Mouse (Mus musculus) urinary bladder, postnatal 4 days (tissue): ENCODE results near the gene Atf3.

Source experiments
- DNase-seq, 2 experiments: peaks; one replicate each; pipeline ENCODE4 v3.0.0; 2021 to 2022; ENCODE audit warnings: low spot score in 2 of 2

Gene Atf3

DNA sequence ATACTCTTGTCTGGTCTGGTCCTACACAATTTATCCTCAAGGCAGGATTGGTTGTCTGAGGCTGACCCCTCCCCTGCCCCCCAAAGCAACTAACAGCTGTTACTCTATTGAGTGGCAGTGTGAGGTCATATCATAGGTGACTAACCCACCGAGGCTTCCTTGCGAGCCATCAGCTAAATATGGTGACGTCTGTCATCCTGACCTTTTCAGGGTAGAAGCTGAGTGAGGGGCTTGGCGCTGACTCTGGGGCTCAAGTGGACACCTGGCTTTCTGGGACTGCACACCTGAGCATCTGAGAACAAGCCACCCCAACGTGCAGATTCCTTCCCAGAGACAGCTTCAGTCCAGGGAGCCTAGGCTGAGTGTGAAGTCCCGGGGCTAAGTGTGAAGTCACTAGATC, at the start of gene Atf3:
TSS of gene Atf3 (minus strand) at position 101 of the 400 bp plus-strand sequence.
- DNase-seq, result no peak

- DNase-seq, result no peak
These were observed 49.3 kb upstream of the Atf3 start for GRCm38 (mm10) chr1:191267162-191267561.

DNA sequence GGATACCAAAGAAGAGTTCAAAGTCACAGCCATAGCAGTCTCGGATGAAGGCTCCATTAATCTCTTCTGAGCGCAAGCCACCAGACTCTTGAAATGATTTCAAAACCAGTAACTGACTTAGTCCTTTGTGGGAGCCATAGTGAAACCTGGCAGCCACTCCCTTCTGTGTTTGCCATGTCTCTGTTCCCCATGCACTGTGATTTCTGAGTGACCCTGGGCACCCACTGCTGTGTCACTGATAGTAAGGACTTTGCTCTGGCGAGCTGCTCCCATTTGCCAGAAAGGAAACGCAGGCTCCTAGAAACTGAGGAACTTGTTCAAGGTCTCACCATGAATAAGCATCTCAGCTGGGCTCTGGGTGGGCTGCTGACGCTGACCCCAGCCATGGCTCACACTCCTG, 45.6 kb upstream of the Atf3 start:
- no peak for DNase-seq

GRCm38 (mm10) chr1:191261861-191262260, 44.0 kb upstream of the Atf3 start:
- no peak for DNase-seq

- no peak for DNase-seq
These were observed 41.8 kb upstream of the Atf3 start for GRCm38 (mm10) chr1:191259661-191260060.

DNA sequence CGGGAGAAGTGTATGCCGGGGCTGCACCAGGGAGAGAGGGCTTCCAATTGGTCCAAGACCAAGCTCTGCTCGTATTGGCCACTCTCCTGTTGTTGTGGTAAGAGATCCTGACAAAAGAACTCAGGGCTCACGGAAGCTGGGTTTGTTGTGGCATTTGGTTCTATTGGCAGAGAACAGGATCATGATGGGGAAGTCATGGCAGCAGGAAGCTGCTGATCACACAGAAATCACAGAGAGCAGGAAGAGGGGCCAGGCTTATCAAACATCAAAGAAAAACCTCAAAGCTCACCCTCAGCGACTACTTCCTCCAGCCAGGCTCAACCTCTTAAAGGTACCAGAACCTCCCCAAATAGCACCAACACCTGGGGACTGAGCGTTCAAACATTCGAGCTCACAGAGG, 41.3 kb upstream of the Atf3 start:
- DNase-seq, result no peak

GRCm38 (mm10) chr1:191258521-191258920, 40.7 kb upstream of the Atf3 start:
- no peak for DNase-seq

GRCm38 (mm10) chr1:191257981-191258380, 40.1 kb upstream of the Atf3 start:
- DNase-seq, result no peak

DNA sequence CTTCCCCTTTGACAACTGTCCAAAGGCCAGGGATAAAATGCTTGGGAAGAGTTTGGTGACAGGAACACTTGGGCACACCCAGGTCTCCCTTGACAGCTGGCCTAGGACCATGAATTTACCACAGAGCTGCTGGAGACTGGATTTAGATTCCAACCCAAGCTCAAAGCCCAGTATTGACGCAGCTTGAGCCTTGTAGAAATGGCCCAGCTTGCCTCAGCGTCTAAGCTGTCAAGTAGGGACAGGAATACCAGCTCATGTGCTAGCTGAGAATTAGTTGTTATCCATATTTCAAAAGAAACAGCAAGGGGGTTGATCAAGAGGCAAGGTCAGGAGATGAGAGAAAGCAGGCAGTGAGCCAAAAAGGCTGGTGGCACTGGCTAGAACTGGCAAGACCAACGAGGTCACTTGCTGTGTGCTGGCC, 39.5 kb upstream of the Atf3 start:
- DNase-seq, result no peak

DNA sequence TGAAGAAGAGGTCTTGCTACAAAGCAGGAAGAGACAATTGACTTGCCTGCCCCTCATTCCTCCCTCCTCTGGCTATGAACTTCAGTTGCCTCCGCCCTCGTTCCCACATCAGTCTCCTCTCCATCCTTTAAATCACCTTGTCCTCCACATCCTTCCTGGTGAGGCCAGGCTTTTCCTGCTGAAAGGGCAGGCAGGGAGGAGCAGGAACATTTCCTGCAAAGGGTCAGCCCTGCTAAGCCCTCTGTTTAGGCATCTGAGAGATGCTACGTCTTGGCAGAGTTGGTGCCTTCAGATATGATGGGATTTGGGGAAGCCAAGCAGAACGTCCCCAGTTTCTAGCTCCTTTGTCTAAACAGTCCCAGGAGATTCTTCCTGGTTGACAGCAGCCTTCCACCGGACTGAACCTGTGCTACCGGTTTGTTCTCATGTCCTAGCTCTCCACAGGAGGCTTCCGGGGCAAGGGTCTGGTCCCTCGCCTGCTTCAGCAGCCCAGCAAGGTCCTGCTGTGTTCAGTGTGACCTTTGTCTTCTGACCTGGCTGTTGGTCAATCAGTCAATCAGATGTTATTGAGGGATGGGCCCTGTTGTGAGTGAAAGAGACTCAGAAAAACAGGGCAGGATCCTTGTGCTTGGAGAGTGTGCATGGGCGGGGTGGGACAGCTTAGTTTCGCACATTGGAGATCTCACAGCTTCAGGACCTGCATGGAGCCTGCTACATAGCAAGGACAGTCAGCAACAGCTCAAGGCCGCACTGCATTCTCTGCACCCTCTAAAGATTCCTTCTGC, 38.9 kb upstream of the Atf3 start:
- no peak for DNase-seq

DNA sequence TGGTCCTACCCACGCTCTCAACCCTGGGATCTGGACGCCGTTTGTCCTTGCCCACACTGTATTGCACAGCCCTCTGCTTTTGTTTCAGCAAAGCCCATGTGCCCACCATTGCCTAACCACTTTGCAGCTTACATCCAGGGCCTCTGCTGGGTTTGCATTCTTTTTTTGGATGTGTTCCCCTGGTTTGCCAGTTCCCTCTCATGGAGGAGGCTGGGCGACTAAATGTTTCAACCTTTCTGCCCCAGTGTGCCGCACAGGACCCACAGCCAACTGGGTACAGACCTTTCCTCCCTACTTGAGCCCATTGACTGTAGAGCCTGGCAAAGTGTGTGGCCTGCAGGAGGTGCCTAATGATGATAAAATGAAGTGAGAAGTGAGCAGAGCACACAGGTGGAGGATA, 38.3 kb upstream of the Atf3 start:
- no peak for DNase-seq

DNA sequence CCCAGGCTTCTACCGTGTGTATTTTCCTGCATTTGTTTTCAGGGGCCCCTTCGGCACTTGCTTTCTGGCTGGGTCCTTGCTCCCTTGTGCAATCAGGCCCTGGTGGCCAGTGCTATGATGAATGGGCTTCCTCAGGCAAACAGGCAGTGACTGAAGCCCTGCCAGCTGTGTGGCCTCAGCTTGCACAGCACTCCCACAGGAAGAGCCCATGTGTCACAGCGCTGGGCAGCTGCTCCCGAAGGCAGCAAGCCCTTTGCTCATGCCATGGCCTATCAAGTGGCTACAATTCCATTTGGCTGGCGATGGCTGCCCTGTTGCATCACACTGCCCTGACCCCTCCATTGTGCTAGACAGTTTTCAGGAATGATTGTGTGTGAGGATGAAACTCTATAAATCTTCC, 36.6 kb upstream of the Atf3 start:
- no peak for DNase-seq

- DNase-seq, result no peak
These were observed 35.8 kb upstream of the Atf3 start for GRCm38 (mm10) chr1:191253636-191254035.

DNA sequence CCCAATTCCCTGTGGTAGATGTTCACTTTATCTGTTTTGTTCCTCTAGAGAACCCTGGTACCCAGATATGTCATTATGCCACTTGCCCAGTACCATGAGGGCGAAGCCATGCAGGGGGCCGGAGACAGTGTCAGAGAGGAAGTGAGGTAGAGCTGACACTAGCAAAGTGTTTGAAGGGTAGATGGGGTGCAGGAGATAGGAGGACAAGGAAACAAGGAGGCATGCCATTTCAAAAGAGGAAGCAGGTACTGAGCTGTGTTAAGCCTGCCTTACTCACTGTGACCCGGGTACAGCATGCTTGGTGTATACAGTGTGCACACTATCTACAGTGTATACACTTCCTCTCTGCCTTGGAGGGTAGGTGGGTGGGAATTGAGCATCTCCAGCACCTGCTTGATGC, 32.1 kb upstream of the Atf3 start:
- no peak for DNase-seq

DNA sequence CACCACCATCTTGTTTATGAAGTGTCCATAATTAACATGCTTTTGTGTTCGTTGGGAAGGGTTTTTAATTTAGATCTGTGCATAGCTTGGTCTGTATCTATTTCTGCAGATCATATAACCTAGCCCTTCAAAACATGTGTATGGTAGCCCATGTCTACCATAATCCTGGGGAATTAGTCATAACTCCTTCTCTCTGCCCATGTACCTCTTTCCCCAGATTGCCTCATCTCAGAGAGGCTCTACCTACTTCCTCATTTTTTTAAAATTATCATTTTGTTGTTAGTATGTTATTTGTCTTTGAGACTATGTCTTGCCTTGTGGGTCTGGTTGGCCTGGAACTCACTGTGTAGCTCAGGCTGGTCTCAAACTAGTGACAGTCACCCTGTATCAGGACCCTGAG, 30.6 kb upstream of the Atf3 start:
- no peak for DNase-seq

DNA sequence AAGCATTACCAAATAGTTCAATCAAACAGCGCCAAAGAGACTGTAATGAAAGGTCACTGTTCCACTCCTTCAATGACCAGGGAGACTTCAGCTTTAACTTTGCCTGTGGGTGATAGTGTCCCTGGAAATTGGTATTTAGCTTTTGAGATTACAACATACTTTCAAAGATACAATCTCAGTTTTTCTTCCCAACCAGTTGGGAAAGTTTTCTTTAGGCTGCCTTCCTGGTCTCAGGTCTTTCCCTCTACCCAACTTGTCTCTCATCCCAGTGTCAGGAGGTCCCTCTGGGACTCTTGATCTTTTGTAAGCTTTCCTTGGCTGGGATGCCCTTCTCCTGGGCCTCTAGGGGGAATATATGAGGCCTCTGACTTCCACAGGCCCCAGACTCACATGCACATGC, 29.7 kb upstream of the Atf3 start:
- no peak for DNase-seq

GRCm38 (mm10) chr1:191243855-191244254, 26.0 kb upstream of the Atf3 start:
- no peak for DNase-seq

- no peak for DNase-seq
These were observed 24.3 kb upstream of the Atf3 start for GRCm38 (mm10) chr1:191242065-191242698.

DNA sequence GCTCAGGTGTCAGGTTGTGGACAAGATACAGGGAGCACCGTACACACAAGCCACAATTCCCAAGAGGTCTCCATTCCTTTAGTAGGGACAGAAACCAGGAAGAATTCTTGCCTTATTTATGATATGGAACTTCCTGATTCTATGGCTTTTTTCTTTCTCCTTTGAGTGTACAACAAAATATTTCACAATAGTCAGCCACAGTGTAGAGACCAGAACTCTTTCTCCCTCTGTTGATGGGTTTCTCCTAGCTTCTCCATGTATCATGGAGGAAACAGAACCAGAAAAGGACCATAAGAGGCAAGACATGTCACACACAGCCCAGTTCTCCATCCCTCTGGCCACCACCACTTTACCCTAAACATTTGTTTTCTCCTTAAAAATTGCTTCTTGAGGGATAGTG, 23.7 kb upstream of the Atf3 start:
- DNase-seq, result no peak

GRCm38 (mm10) chr1:191239602-191240001, 21.8 kb upstream of the Atf3 start:
- DNase-seq, result no peak

- no peak for DNase-seq
These were observed 18.1 kb upstream of the Atf3 start for GRCm38 (mm10) chr1:191235788-191236542.

GRCm38 (mm10) chr1:191234837-191235236, 17.0 kb upstream of the Atf3 start:
- no peak for DNase-seq
